Comparison of ENCODE assay signal across 8 mouse cellular contexts in the genomic region with DNA sequence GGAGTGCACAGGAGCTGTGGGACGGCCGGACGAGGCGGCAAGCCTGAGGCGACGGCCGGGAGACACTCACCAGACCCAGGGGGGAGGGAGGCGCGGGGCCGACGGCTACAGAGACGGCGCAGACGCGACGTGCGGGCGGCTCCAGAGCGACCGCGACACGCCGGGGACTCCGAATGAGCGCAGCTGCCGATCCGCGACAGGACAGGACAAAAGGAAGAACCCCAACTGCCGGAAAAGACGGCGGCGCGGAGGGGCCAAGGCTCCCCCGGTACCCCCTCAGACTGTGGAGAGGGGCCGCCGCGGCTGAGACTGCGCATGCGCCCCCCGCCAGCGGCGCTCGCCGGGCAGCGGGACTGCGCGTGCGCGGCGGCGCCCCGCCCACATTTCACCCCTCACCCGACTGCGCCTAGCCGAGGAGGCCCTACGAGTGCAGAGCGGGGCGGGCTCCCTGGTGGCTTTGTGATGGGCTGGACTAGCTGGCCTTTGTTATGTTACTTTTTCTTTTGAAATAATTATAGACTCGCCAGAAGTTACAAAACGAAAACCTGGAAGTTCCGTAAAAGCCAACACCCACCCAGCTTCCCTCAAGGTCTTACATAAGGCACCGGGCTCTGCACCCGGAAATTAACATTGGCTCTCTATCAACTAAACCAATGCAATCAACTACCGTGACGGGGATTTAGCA. TPM values are rescaled to one million over a fixed set of nuclear protein-coding genes. Genes with fewer than 3 reads are reported as not detected.
A peak's percentile ranks its signal among the peaks of the same experiment; 100 is the strongest.
DNase-seq lines count a peak whose midpoint lies in the region; ATAC-seq and TF ChIP-seq lines count a peak whose summit lies in the region.

A gene (minus strand): TSS at position 355 of the 685 bp plus-strand sequence.

- peak within 1 kb of the TSS; percentile 94 for H3K4me3 ChIP-seq in G1E (ENCODE audit: low read depth, low read length)
- peak within 1 kb of the TSS; percentile 99 for H3K4me3 ChIP-seq in forebrain, embryonic 16.5 days (replicated peaks; ENCODE audit: low read length)
- H3K4me3 ChIP-seq in lung, embryonic 15.5 days, result peak within 1 kb of the TSS; percentile 95

- peak within 1 kb of the TSS; percentile 84 for H3K4me2 ChIP-seq in forebrain, embryonic 16.5 days (ENCODE audit: low read length)
- peak within 1 kb of the TSS; percentile 67 for H3K4me2 ChIP-seq in lung, embryonic 15.5 days

- WGBS in forebrain, embryonic 16.5 days, result under 1% methylated on average over 58 of the region's 65 CpGs
- under 1% methylated on average over 52 of the region's 65 CpGs for WGBS in lung, embryonic 15.5 days

- no peaks in the 10 kb centered on the region for H3K9me3 ChIP-seq in G1E (replicated peaks)
- H3K9me3 ChIP-seq in forebrain, embryonic 16.5 days (ENCODE audit: control insufficient read depth, low read length), result no peaks in the 10 kb centered on the region
- H3K9me3 ChIP-seq in lung, embryonic 15.5 days, result no peaks in the 10 kb centered on the region

- H3K36me3 ChIP-seq in G1E (replicated peaks), result peaks cover 20% of the 10 kb centered on the region
- no peaks in the 10 kb centered on the region for H3K36me3 ChIP-seq in forebrain, embryonic 16.5 days (ENCODE audit: control insufficient read depth, insufficient read depth)
- peaks cover 3% of the 10 kb centered on the region; the same call in 1 of the 2 replicates for H3K36me3 ChIP-seq in lung, embryonic 15.5 days

- peak within 1 kb of the TSS; percentile 91 for H3K27ac ChIP-seq in forebrain, embryonic 16.5 days (ENCODE audit: low read length)
- H3K27ac ChIP-seq in lung, embryonic 15.5 days, result peak within 1 kb of the TSS; percentile 90

- TF ChIP-seq CTCF in G1E (IDR thresholded peaks at IDR 0.05; ENCODE audit: low read depth, low read length), result no peak

- peaks cover 44% of the 10 kb centered on the region for H3K4me1 ChIP-seq in G1E (ENCODE audit: insufficient read depth, low read depth, low read length)
- H3K4me1 ChIP-seq in forebrain, embryonic 16.5 days (replicated peaks; ENCODE audit: control insufficient read depth, insufficient read depth, low read length), result peaks cover 24% of the 10 kb centered on the region
- H3K4me1 ChIP-seq in lung, embryonic 15.5 days, result peaks cover 11% of the 10 kb centered on the region

- DNase-seq in G1E (ENCODE audit: low spot score), result peak; percentile 92
- DNase-seq in cerebellum, adult 18-20 months, result peak; percentile 86 to 97
- DNase-seq in heart, postnatal 36 days, result peak; percentile 95 to 98
- DNase-seq in layer of hippocampus, adult 8-10 months (ENCODE audit: low spot score in 2 of 2), result peak; percentile 82 to 91
- DNase-seq in ovary, adult 18-20 months (ENCODE audit: low spot score), result peak; percentile 87
- DNase-seq in thymus, postnatal 0 days (ENCODE audit: low spot score), result peak; percentile 96

- intact Hi-C loops in heart, postnatal 36 days (cut with DNase I), result loop anchor here (1.0 kb wide), 1 partner anchor 25 kb away; a partner anchor contains a TSS

- H3K27me3 ChIP-seq in G1E (ENCODE audit: insufficient read depth, low read length), result no peaks in the 10 kb centered on the region
- H3K27me3 ChIP-seq in forebrain, embryonic 16.5 days (replicated peaks; ENCODE audit: control insufficient read depth, insufficient read depth, low read length), result no peaks in the 10 kb centered on the region
- H3K27me3 ChIP-seq in lung, embryonic 15.5 days, result no peaks in the 10 kb centered on the region

- peak; percentile 67 for ATAC-seq in G1E (ENCODE audit: extremely low read depth, insufficient number of reproducible peaks, low FRiP score, poor library complexity, severe bottlenecking)
- ATAC-seq in forebrain, embryonic 16.5 days, result peak; percentile 94
- ATAC-seq in lung, embryonic 15.5 days (ENCODE audit: borderline replicate concordance, extremely low read depth, low FRiP score, low TSS enrichment), result peak; percentile 92

- H3K9ac ChIP-seq in forebrain, embryonic 16.5 days (replicated peaks; ENCODE audit: low read depth, low read length), result peak within 1 kb of the TSS; percentile 97
- peak within 1 kb of the TSS; percentile 92 for H3K9ac ChIP-seq in lung, embryonic 15.5 days

RNA-seq across cellular contexts. Expression of the gene that starts here (rescaled TPM):
- total RNA-seq in G1E (2014; fragmentation: Nextera tagmentation) (206 and 234 TPM in 2 replicates), G1E (2017) (73.5 and 82.7 TPM in 2 replicates)
- polyA plus RNA-seq in G1E (2012), result 97.6 and 107 TPM in 2 replicates
- polyA plus RNA-seq in forebrain, embryonic 16.5 days (2015; fragmentation: Nextera tagmentation; extraction: Ambion mirVana), result 129 and 136 TPM in 2 replicates
- total RNA-seq in heart, postnatal 36 days (2021), result 10 to 100 TPM; 30.2 to 36.2 TPM
- total RNA-seq in layer of hippocampus, adult 8-10 months (2022), result 10 to 100 TPM; 56.9 to 81.7 (median 64.5) TPM
- polyA plus RNA-seq in lung, embryonic 15.5 days (2015; fragmentation: Nextera tagmentation; extraction: Ambion mirVana), result 96.6 and 105 TPM in 2 replicates
- polyA plus RNA-seq in thymus, postnatal 0 days (2015; fragmentation: Nextera tagmentation; extraction: Ambion mirVana), result 95.4 and 121 TPM in 2 replicates

Comparison
In these comparisons a context has a peak if more than half of its experiments do, and no peak if none do; other contexts are left out.
1. Peak in every context shown above with its lines: DNase-seq, ATAC-seq, H3K4me3 ChIP-seq and H3K27ac ChIP-seq.